Mouse (Mus musculus) heart, embryonic 11.5 days (tissue): Measurements from ENCODE around the gene Gm44973. TPM values are rescaled to one million over a fixed set of nuclear protein-coding genes. Genes with fewer than 3 reads are reported as not detected.
"Not testable (repeated sequence)": the region's sequence is repeated elsewhere in the genome, so short reads cannot be mapped to it uniquely, and the experiment has no call there.

Experiments
- ATAC-seq: fragments of 200-750 bp; cut with Nextera tagmentation; replicated peaks from 2 replicates; pipeline ENCODE4 v1.8.0; 2017; ENCODE audit warnings: moderate library complexity; ENCODE audit not compliant: insufficient number of reproducible peaks, low FRiP score, low TSS enrichment
- H3K27ac ChIP-seq: fragments of 300-500 bp; sonication (generic); 2 replicates; pipeline ENCODE4 v1.5.1; 2014; ENCODE audit warnings: mild to moderate bottlenecking, low read depth, low read length
- H3K27me3 ChIP-seq: fragments of 300-500 bp; sonication (generic); 2 replicates; pipeline ENCODE4 v1.6.1; 2014; ENCODE audit warnings: mild to moderate bottlenecking, low read length, mixed read lengths; ENCODE audit not compliant: control insufficient read depth, insufficient read depth
- H3K36me3 ChIP-seq: fragments of 300-500 bp; sonication (generic); 2 replicates; pipeline ENCODE4 v1.6.1; 2014; ENCODE audit warnings: mild to moderate bottlenecking, low read length, moderate library complexity, mixed read lengths; ENCODE audit not compliant: control insufficient read depth, insufficient read depth
- H3K4me1 ChIP-seq: fragments of 300-500 bp; sonication (generic); 2 replicates; pipeline ENCODE4 v1.6.1; 2014; ENCODE audit warnings: low read length; ENCODE audit not compliant: control insufficient read depth, insufficient read depth
- H3K4me2 ChIP-seq: fragments of 300-500 bp; sonication (generic); 2 replicates; pipeline ENCODE4 v1.6.1; 2014; ENCODE audit warnings: mild to moderate bottlenecking, moderate library complexity
- H3K4me3 ChIP-seq: fragments of 300-500 bp; sonication (generic); 2 replicates; pipeline ENCODE4 v1.5.1; 2014; ENCODE audit warnings: low read depth, low read length
- H3K9ac ChIP-seq: fragments of 300-500 bp; sonication (generic); 2 replicates; pipeline ENCODE4 v1.6.1; 2014; ENCODE audit warnings: mild to moderate bottlenecking, low read depth, low read length, moderate library complexity
- H3K9me3 ChIP-seq: fragments of 300-500 bp; sonication (generic); replicated peaks from 2 replicates; pipeline ENCODE4 v1.6.1; 2016; ENCODE audit warnings: low read length; ENCODE audit not compliant: control insufficient read depth
- WGBS: fragments of 180-500 bp; shearing (Covaris S2); extraction: QIAGEN DNeasy Blood & Tissue Kit; methylation state at CpG from one replicate; pipeline ENCODE4 v1.1.7; 2014; ENCODE audit not compliant: insufficient replicate concordance; 5-methylcytosine and 5-hydroxymethylcytosine counted together
- polyA plus RNA-seq: library from polyadenylated mRNA; unstranded; fragments of >200 nt; fragmentation: Nextera tagmentation; extraction: Ambion mirVana; gene quantifications from 2 replicates; pipeline ENCODE4 v1.2.1, GENCODE M21; 2014

Gm44973 gene
- polyA plus RNA-seq, 1 experiment from 2014 or later: 0.89 TPM

DNA sequence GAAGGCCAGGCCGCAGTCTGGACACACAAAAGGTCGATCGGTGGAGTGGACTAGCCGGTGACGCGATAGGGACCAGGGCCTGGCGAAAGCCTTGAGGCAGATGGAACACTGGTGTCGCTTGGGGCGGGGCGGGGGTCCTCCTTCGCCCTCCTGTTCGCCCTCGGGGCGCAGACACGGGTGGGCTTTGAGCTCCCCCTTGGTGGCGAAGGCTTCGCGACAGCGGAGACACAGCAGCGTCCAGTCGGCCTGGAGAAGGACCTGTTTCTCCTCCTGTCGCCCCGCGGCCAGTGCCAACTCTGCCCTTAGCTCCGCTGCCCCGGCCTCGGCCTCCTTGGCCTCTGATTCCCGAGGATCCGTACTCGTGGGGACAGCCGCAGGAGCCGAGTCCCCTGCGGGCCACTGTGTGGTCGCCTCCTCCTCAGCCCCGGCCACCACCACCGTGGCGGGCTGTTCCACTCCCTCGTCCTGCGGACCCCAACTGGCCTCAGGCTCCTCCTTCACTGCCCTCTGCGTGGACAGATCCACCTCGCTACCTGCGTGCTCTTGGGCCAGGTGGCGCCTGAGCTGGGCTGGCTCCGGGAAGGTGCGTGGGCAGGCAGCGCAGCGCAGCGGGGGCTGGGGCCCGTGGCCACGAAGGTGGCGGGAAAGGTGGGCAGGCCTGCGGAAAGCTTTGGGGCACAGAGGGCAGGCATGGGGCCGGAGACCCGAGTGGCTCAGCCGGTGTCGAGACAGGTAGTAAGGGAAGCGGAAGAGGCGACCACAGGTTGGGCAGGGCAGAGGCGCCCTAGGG is 21.1 kb upstream of the Gm44973 start:
- WGBS: 36% methylated on average over 59 of the region's 59 CpGs
- H3K4me2 ChIP-seq: peak overlapping the region; percentile 67
- H3K27ac ChIP-seq: no peak overlapping the region
- no peak for ATAC-seq
- H3K9ac ChIP-seq: peak overlapping the region; percentile 16; the same call in 1 of the 2 replicates
- peak overlapping the region; percentile 62 for H3K4me3 ChIP-seq
- H3K36me3 ChIP-seq: peaks cover 9% of the 10 kb centered on the region
- H3K9me3 ChIP-seq: peaks cover 6% of the 10 kb centered on the region; the same call in 1 of the 2 replicates
- H3K27me3 ChIP-seq: peaks cover 29% of the 10 kb centered on the region
- H3K4me1 ChIP-seq: peaks cover 16% of the 10 kb centered on the region

DNA sequence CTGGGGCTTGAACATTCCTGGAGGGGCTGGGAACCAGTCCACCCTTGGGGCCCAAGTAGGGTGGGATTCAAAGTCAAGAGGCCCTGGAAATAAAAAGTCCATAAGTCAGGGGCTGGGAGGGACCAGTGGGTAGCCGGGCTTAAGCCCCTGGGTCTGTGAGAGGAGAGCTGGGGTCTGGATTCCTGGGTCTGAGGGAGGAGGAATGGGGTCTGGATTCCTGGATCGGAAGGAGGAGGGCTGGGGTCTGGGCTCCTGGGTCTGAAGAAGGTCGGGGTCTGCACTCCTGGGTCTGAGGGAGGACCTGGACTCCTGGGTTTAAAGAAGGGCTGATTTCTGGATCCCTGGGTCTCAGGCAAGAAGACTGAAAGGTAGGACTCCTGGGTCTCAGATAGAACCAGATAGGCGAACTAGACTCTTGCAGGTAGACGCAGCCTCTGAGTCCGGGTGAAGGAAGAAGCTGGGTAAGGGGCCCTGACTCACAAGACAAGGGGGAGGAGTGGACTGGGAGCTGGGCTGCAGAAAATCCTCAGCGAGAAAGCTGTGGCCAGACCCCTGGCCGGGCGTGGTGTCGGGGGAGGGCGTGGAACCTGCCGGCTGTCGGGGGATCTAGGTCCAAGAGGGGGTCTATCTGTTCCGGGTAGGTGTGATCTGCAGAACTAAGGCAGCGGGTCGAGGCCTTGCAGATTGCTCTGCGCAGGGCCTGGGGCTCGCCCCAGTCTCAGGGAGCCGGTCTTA is 19.9 kb upstream of the Gm44973 start:
- peaks cover 6% of the 10 kb centered on the region; the same call in 1 of the 2 replicates for H3K9me3 ChIP-seq
- no peak; the same call in 1 of the 2 replicates for ATAC-seq
- peaks cover 29% of the 10 kb centered on the region for H3K27me3 ChIP-seq
- peak overlapping the region; percentile 62 for H3K4me3 ChIP-seq
- H3K4me1 ChIP-seq: peaks cover 16% of the 10 kb centered on the region
- 7% methylated on average over 19 of the region's 19 CpGs for WGBS
- H3K27ac ChIP-seq: no peak overlapping the region
- H3K9ac ChIP-seq: peak overlapping the region; percentile 74
- H3K36me3 ChIP-seq: peaks cover 9% of the 10 kb centered on the region
- peak overlapping the region; percentile 67 for H3K4me2 ChIP-seq

DNA sequence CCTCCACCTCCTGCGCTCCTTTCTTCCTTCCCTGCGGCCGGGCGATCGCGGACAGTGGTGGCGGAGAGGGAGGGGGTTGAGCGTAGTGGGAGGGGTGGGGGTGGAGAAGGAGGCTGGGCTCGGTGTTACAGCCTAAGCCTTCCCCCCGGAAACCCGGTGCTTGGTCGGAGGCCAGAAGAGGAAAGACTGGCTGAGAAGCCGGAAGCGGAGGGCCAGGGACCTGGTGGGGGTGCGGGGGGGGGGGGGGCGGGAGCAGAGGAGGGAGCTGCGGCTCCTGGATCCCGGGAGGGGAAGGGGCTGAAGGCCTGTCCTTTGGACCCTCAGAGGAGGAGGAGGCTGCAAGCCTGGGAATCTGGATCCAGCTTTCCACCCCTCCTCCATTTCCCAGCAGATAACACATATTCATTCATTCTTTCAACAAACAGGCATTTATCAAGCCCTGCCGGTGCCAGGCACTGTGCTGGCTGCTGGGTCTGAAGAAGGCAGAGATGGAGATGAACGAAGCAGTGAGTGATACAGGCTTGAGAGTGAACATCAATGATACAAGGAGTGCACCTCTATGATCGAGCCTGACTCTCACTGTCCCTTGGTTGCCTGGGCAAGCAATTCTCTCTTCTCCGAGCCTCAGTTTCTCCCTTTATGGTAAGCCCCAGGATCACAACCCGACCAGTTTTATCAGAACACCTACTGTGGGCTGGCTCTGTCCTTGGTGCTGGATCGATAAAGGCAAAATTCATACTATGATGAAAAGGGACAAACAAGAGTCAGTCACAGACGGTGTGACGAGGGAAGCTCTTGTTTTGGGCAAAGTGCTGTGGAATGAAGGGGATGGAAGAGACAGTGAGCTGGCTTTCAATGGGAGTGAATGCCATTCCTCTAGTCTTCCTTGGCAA is 19.0 kb upstream of the Gm44973 start, which contains the start of gene Zfp579:
Gene Zfp579, minus strand, starts transcription at position 156 of the 893 bp plus-strand sequence.
- 4% methylated on average over 14 of the region's 26 CpGs for whole genome bisulfite sequencing
- H3K9ac ChIP-seq: peak within 1 kb of the TSS; percentile 74
- H3K36me3 ChIP-seq: peaks cover 9% of the 10 kb centered on the region
- peak; percentile 77 for ATAC-seq
- H3K27ac ChIP-seq: peak within 1 kb of the TSS; percentile 62
- H3K9me3 ChIP-seq: peaks cover 6% of the 10 kb centered on the region; the same call in 1 of the 2 replicates
- H3K4me1 ChIP-seq: peaks cover 16% of the 10 kb centered on the region
- H3K27me3 ChIP-seq: peaks cover 29% of the 10 kb centered on the region
- H3K4me2 ChIP-seq: peak within 1 kb of the TSS; percentile 67
- H3K4me3 ChIP-seq: peak within 1 kb of the TSS; percentile 62

DNA sequence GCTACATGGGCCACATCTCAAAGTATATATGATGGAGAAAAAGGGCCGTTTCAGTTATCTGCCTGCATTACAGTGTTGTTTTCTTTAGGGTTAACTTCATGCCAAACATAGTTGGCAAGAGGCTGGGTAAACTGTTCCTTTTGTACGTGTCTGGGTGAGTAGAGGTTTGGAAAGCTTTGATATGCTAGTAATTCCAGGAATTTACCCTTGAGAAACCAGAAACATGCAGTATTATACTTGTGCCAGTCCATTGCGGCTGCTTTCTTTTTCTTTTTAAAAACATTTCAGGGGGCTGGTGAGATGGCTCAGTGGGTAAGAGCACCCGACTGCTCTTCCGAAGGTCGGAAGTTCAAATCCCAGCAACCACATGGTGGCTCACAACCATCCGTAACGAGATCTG is 18.4 kb upstream of the Gm44973 start:
- Histone ChIP-seq H3K4me2 (peak overlapping the region; percentile 67), H3K27ac (peak overlapping the region; percentile 62), H3K4me1 (peaks cover 16% of the 10 kb centered on the region), H3K36me3 (peaks cover 7% of the 10 kb centered on the region), H3K9me3 (0 out of 2 replicates have a peak, but pooled peaks cover 3% of the 10 kb centered on the region), H3K9ac (no peak overlapping the region), H3K4me3 (peak overlapping the region; percentile 62; the same call in 1 of the 2 replicates), H3K27me3 (peaks cover 29% of the 10 kb centered on the region)
- no peak for ATAC-seq
- WGBS: 56% methylated on average over 7 of the region's 8 CpGs

DNA sequence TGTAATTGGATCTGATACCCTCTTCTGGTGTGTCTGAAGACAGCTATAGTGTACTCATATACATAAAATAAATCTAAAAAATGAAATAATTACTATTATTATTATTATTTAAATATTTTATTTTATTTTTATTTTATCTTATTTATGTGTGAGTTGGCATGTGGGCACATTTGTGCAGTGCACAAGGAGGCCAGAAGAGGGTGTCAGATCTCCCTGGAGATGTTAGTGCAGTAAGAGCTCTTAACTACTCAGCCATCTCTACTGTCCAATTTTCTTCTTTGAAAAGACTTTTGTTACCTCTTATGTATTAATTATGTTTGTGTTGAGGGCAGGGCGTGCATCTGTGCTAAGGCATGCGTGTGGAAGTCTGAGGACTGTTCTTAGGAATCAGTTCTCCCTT is 15.4 kb upstream of the Gm44973 start:
- H3K36me3 ChIP-seq: no peaks in the 10 kb centered on the region
- H3K4me2 ChIP-seq: no peak overlapping the region
- ATAC-seq: no peak
- no peak overlapping the region for H3K9ac ChIP-seq
- no peak overlapping the region for H3K27ac ChIP-seq
- WGBS: 73% methylated on average over 2 of the region's 2 CpGs
- H3K4me1 ChIP-seq: peaks cover 9% of the 10 kb centered on the region; the same call in 1 of the 2 replicates
- no peaks in the 10 kb centered on the region for H3K9me3 ChIP-seq
- H3K27me3 ChIP-seq: peaks cover 3% of the 10 kb centered on the region; the same call in 1 of the 2 replicates
- H3K4me3 ChIP-seq: no peak overlapping the region

DNA sequence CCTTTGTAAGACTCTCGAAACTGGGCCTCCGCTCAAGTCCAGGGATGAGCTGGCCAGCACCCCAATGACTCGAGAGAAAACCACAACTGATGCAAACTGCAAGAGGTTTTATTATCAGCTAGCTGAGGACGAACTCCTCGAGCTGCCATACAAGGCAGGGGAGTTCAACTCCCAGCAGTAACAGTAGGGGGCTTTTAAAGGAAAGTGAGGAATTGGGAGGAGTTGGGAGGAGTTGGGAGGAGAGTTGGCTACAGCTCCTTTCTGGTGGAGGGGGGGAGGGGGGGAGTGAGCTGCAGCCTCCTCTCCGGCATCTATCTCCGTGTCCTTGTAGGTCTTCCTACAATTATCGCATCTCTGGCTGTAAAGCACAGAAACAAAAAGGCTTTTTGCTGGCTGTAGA is 12.4 kb upstream of the Gm44973 start:
- not testable (repeated sequence) for H3K4me1 ChIP-seq, H3K9me3 ChIP-seq, H3K9ac ChIP-seq, H3K4me3 ChIP-seq, H3K27ac ChIP-seq, ATAC-seq, H3K4me2 ChIP-seq, H3K27me3 ChIP-seq
- 69% methylated on average over 8 of the region's 8 CpGs for WGBS
- H3K36me3 ChIP-seq: peaks cover 15% of the 10 kb centered on the region

DNA sequence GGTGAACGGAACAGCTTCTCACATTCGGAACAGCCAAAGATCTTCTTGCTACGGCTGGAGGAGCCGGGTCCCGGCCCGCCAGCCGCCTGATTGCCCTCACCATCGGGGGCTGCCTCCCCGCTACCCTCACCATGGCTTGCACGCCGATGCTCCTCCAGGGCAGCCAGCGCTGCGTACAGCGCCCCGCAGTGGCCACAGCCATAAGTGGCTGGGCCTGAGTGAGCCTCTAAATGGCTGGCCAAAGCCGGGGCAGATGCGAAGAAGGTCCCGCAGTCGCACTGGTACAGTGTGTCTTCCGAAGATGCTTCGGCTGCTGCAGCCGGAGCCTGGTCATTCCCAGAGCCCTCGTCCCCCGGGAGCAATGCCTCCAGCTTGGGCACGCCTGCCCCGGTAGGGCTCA is 7.1 kb upstream of the Gm44973 start:
- H3K9me3 ChIP-seq: no peaks in the 10 kb centered on the region
- no peak overlapping the region for H3K4me2 ChIP-seq
- H3K9ac ChIP-seq: no peak overlapping the region
- no peak overlapping the region for H3K27ac ChIP-seq
- no peaks in the 10 kb centered on the region for H3K27me3 ChIP-seq
- no peak for ATAC-seq
- peaks cover 57% of the 10 kb centered on the region for H3K36me3 ChIP-seq
- H3K4me1 ChIP-seq: no peaks in the 10 kb centered on the region
- 94% methylated on average over 26 of the region's 26 CpGs for WGBS
- H3K4me3 ChIP-seq: no peak overlapping the region
